Mouse (Mus musculus) urinary bladder, postnatal 10 days (tissue): Measurements from ENCODE around the gene Zfp207.
"Not testable (repeated sequence)": the region's sequence is repeated elsewhere in the genome, so short reads cannot be mapped to it uniquely, and the experiment has no call there.

Experiments
- DNase-seq: peaks from one replicate; pipeline ENCODE4 v3.0.0; 2022; ENCODE audit warnings: low spot score

Zfp207 gene

DNA sequence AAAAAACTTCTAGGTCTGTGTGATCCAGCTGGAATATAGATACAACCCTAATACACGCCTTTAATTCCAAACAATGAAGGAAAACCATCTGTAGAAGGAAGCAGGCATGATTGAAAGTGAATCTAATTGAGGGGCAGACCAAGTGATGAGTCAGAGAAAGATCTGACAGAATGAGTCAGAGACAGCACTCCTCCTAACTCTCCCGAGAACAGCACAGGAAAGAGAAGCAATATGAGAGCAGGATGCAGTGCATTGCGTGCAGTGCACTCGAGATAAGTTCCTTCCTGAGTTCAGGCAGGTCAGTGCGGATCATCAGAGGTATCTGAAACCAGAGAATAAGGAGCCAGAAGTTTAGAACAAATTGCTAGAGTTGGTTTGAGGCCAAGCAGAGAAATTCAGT is 34.0 kb downstream of the Zfp207 start:
- DNase-seq, result no peak

DNA sequence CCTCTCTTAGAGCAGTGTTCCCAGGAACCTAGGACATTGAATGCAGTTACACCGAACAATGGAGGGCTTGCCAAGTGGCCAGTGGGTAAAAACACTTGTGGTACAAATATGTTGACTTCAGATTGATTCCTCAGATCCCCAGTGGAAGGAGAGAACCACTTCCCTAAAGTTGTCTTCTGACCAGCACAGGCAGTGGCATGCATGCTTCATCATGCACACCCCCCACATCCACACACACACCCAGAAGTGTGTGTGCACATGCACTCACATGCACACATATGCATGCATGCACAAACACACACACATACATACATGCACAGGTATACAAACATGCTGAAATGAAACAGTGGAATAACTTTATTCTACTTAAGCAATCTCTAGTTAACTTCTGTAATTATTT is 36.7 kb downstream of the Zfp207 start:
- no peak for DNase-seq

DNA sequence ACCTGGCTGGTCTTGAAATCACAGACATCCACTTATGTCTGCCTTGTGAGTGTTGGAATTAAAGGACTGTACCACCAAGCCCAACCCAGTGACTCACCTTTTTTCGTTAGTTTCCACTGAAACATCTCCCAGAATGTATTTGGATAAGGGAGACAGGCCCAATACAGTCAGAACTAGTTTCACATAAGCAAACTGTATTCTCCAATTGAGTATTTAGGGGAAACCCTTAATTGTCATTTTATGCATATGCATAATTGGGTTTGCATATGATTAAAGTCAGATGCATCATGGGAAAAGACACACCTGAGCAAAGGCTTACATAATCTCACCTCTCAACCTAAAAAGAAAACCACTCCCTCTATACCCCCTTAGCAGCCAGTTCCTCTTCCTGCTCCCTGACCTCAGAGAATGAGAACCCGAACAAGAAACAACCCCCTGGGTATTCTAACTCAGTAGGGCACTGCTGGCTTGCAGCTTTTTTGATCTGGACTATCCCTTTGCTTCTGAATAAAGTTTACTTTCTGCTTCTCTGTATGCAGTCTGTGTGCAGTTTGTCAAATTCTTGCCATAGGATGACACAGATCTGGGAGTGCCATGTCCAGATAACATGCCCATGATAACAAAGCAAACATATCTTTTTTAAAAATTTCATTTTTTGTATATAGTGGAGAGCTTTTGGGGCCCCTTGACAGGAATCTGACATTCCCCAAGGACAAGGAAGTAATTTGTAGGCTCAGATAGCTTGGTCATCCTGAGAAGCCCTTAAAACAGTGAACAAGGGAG is 37.3 kb downstream of the Zfp207 start:
- no peak for DNase-seq

DNA sequence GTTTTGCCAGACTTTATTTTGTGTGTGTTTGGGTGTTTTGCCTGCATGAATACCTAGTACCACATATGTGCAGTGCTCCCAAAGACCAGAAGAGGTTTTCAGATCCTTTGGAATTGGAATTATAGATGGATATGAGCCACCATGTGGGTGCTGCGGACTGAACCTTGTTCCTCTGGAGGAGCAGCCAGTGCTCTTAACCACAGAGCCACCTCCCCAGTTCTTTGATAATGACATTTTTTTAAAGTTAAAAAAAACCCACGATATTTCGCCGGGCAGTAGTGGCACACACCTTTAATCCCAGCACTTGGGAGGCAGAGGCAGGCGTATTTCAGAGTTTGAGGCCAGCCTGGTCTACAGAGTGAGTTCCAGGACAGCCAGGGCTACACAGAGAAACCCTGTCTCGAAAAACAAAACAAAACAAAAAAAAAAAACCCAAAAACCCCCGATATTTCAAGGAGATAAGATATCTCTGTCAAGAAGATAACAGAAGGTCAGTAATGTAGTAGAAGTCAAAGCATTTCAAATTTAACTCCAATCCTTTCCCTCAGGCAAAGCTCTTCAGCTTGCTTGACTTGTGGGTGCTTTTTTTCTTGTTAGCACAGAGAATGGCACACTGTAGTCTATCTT is 38.5 kb downstream of the Zfp207 start:
- DNase-seq, result no peak

DNA sequence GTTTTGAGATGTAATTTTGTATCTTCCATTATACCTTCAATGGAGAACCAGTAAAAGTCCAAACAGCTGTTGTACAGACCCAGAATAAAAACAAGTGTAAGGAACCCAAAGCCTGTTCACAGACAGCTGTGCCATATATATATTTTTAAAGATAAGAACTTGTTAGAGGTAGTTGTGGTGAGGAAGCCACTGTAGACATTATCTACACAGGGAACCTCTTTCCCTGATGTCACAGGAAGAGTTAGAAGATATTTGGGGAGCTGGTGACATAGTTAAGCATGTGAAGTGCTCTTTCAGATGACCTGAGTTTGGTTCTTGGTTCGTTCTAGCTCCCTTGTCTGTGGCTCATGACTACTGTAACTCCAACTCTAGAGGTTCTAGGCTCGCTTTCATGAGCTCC is 41.6 kb downstream of the Zfp207 start:
- no peak for DNase-seq

DNA sequence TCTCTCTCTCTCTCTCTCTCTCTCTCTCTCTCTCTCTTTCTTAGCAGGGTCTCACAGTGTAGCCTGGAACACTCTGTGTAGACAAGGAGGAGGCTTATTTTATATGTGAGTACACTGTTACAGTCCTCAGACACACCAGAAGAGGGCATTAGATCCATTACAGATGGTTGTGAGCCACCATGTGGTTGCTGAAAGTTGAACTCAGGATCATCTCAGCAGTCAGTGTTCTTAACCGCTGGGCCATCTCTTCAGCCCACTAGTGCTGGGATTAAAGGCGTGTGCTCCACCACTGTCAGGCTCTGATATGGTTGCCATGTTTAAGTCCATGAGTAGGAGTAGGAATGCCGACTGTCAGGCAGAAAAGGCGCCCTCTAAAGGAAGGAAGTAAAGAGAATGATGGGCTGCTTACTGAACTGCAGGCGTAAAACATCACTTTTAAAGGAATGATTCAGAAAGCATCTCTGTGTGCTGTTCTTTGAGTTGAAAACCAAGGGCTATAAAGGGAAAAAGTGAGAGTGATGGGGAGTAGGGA is 42.2 kb downstream of the Zfp207 start:
- no peak for DNase-seq

DNA sequence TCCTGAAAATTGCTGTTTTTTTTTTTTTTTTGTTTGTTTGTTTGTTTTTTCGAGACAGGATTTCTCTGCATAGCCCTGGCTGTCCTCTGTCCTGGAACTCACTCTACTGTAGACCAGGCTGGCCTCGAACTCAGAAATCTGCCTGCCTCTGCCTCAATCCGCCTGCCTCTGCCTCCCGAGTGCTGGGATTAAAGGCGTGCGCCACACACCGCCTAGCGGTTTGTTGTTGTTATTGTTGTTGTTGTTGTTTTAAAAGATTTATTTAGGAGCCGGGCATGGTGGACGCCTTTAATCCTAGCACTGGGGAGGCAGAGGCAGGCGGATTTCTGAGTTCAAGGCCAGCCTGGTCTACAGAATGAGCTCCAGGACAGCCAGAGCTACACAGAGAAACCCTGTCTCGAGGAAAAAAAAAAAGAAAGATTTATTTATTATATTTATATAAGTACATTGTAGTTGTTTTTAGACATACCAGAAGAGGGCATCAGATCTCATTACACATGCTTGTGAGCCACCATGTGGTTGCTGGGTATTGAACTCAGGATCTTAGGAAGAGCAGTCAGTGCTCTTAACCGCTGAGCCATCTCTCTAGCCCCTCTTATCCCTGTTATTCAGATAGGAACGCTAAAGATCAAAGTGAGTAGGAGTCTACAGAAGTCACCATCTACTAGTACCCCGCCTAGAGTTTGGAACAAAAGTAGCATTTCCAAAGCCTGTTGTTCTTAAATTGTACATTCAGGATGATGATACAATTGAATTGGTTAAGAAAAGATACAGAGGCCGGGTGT is 43.1 kb downstream of the Zfp207 start:
- not testable (repeated sequence) for DNase-seq

DNA sequence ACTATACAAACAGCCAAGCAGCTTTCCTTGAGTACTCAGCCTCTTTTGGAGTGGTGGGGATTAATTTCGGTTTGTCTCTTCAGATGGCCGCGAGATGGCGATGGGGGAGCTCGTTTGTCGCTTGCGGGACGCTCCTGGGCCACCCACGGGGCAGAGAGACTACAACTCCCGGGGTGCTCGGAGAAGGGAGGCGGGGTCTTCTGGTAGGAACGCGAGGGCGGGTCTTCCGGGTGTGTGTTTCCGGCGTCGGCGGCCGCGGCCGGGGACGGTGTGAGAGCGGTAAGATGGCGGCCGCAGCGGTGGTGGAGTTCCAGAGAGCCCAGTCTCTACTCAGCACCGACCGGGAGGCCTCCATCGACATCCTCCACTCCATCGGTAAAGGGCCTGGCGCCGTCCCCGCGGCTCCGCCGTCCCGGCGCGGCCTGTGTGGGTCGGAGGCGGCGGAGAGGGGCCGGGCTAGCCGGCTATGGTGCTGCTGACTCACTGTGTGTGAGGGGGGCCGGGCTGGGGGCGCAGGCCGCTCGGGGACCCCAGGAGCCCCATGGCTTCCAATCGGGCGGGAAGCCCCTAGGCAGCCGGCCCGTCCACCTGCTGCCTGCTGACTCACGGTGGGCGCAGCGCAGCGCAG is 45.4 kb downstream of the Zfp207 start, which contains the start of gene Psmd11:
Gene Psmd11, plus strand, starts transcription at position 235 of the 628 bp plus-strand sequence.
- DNase-seq, result peak; percentile 74

DNA sequence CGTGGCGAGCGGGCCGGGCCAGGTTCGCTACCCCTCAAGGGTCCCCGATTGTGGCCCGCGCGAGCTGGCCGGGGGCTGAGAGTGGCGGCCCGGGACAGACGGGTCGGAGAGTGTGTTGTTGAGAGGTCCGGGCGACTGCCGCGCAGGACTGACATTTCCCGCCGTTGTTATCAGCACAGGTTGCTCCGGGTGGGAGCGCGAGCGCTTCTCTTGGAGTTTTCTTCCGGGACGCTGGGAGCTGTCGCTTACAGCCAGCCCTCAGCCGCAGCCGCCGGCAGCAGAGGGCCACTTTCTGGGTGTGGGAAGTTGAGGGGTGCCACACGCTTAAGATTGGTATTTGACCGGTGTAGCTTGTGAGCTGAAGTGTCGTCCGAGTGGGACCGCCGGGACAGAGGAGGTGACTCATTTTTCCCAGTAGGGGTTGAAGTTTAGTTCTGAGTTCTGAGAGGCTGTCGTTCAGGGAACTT is 46.0 kb downstream of the Zfp207 start:
- DNase-seq, result no peak

DNA sequence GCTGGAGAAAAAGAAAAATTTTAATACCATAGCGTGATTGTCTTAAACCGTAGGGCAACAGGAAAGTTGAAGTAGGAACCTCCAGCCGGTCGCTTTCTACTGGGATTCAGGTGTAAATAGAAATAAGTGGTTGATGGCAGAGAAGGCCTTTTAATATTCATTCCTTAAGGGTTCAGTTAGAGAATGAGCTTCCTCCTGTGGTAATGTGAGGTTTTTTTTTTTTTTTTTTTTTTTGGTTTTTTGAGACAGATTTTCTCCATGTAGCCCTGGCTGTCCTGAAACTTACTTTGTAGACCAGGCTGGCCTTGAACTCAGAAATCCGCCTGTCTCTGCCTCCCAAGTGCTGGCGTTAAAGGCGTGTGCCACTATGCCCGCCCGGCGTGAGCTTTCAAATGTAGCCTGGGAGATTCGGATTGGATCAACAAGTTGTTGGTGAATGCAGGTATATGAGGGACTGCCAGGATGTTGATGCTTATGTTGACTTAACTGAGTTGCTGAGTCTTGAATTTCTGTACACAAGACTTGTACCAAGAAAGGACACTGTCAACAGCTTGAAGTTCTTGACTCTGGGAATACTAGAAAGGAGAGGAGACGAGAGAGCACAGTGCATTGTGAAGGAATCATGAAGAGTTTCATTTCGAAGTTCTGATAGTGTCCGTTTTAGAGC is 46.6 kb downstream of the Zfp207 start:
- no peak for DNase-seq

DNA sequence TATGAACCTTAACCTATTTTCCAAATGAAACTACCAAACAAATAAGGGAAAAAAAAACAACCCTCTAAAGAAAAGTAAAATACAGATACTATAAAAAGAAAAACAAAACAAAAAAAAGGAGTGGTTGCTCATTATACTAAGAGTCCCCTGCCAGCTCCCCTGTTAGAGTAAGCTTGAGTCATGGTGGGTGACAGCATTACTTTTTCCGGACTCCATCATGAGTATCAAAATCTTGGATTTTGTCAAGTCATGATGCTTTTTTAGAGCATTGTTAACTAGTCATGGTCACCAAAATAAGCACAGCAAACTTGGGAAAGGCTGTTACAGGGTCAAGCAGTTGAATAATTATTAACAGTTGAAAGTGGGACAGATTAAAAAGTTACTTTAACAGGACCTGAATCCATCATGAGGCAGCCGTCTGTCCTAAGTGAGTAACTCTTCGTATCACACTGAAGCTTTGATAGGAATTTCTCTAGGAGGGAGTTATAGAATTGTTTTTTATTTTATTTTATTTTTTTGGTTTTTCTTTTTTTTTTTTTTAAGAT is 47.4 kb downstream of the Zfp207 start:
- DNase-seq, result no peak

DNA sequence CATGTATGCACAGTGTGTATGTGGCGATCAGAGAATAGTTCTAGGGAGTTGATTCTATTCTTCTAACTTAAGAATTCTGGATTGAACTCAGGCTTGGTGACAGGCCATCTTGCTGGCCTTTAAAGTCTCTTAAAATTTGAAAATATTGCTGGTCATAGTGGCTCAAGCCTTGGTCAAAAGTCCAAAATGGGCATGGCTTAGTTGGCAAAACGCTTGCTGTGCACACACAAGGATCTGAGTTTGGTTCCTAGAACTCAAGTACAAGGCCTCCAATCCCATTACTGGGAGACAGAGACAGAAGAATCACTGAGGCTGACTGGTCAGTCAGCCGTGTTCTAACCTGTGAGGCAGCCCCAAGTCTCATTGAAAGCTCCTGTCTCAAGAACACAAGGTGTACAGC is 63.8 kb downstream of the Zfp207 start:
- no peak for DNase-seq

DNA sequence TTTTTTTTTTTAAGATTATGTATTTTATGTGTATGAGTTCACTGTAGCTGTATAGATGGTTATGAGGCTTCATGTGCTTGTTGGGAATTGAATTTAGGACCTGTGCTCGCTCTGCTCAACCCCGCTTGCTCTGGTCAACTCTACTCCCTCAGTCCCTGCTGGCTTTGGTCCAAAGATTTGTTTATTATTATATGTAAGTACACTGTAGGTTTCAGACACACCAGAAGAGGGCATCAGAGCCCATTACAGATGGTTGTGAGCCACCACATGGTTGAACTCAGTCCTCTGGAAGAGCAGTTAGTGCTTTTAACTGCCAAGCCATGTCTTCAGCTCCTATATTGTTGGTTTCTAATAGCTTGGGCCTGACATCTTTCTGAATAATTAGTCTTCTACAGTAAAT is 66.8 kb downstream of the Zfp207 start:
- DNase-seq, result no peak

DNA sequence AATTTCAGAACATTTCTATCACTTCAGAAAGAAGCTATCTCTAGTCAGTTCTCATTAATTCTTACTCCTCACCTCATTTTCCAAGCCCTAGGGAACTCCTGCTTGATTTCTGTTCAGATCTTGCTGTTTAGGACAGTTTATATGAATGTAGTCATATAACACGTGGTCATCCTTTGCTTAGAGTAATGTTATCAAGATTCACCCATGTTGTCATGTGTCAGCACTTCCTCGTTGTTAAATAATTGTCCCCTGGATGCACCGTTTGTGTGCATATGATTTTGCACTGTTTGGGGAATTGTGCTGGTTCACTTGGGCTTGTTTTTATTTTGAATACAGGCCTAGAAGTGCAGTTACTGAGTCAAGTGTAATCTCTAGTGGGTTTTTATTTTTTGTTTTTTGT is 69.2 kb downstream of the Zfp207 start:
- no peak for DNase-seq

DNA sequence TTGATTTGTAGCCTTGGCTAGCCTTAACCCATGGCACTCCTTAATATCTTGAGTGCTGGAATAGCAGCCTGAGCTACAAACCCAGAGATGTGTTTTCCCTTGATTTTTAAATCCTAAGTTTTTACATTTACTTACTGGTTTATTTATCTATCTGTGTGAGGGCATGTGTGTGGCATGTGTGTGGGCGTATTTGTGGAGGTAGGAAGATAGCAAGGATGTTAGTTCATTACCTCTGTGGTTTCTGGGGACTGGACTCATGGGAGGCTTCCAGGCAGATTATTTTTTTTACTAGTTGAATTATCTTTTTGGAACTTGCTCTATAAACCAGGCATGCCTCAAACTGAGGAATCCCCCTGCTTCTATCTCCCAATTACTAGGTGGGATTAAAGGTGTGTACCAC is 70.1 kb downstream of the Zfp207 start:
- no peak for DNase-seq
